Mouse (Mus musculus) midbrain, embryonic 12.5 days (tissue): ENCODE data around the gene Gm10447. TPM values are rescaled to one million over a fixed set of nuclear protein-coding genes. Genes with fewer than 3 reads are reported as not detected.

Source experiments
- ATAC-seq: fragments of 200-750 bp; cut with Nextera tagmentation; 2 replicates; pipeline ENCODE4 v1.8.0; 2017; ENCODE audit warnings: low read depth, moderate TSS enrichment, moderate library complexity; ENCODE audit not compliant: low FRiP score
- H3K27ac ChIP-seq: fragments of 300-500 bp; sonication (generic); replicated peaks from 2 replicates; pipeline ENCODE4 v1.5.1; 2016; ENCODE audit warnings: mild to moderate bottlenecking
- H3K27me3 ChIP-seq: fragments of 300-500 bp; sonication (generic); 2 replicates; pipeline ENCODE4 v1.6.1; 2016; ENCODE audit warnings: mild to moderate bottlenecking
- H3K36me3 ChIP-seq: fragments of 300-500 bp; sonication (generic); 2 replicates; pipeline ENCODE4 v1.6.1; 2016
- H3K4me1 ChIP-seq: fragments of 300-500 bp; sonication (generic); 2 replicates; pipeline ENCODE4 v1.6.1; 2016
- H3K4me2 ChIP-seq: fragments of 300-500 bp; sonication (generic); replicated peaks from 2 replicates; pipeline ENCODE4 v1.6.1; 2016; ENCODE audit warnings: mild to moderate bottlenecking, moderate library complexity
- H3K4me3 ChIP-seq: fragments of 300-500 bp; sonication (generic); 2 replicates; pipeline ENCODE4 v1.5.1; 2016; ENCODE audit warnings: mild to moderate bottlenecking
- H3K9ac ChIP-seq: fragments of 300-500 bp; sonication (generic); replicated peaks from 2 replicates; pipeline ENCODE4 v1.6.1; 2016; ENCODE audit warnings: mild to moderate bottlenecking, moderate library complexity
- H3K9me3 ChIP-seq: fragments of 300-500 bp; sonication (generic); 2 replicates; pipeline ENCODE4 v1.6.1; 2016; ENCODE audit warnings: mild to moderate bottlenecking
- WGBS: fragments of 180-500 bp; shearing (Covaris S2); methylation state at CpG from one replicate; pipeline ENCODE4 v1.1.7; 2016; 5-methylcytosine and 5-hydroxymethylcytosine counted together
- polyA plus RNA-seq: library from polyadenylated mRNA; unstranded; fragments of >200 nt; fragmentation: Nextera tagmentation; extraction: Ambion mirVana; gene quantifications from 2 replicates; pipeline ENCODE4 v1.2.1, GENCODE M21; 2016

Gene Gm10447
- polyA plus RNA-seq, result not detected in 2 replicates

DNA sequence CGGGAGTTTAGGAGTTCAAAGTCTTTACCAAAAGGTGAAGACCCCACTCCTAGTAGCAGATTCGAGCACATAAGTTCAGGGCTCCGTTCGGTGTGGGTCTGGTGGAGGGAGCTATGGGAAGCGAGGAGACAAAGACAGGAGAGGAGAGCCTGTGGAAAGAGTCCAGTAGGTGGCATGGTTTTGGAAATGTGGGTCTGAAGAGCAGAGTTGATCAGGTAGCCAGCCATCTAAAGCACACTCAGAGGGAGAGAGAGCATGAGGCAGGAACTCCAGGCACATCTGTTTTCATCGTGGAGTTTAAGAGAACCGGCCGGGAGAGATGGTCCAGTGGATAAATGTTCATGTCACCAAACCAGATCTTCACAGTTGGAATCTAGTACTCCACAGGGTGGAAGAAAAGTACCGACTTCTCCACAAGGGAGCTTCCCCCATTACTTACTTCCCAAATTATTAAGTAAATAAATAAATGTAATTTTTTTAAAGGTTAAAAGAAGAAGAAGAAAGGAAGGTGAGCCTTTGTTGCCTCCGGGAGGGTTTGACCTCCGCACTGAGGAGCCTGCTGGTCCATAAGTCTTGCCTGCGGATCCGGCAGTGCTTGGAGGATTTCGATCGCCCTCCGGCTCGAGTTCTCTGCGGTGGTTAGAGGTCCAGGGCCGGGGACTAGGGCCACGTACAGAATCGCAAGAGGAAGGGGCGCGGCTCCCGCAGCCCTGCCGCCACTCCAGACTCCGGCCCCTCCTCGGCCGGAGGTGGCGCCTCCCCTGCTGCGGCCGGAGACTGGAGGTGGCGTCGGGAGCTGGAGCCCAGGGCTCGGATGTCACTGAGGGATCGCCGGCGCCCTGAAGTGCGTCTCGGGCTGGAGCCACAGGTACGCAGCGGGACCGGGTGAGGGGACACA is at the start of gene Gm10447, which contains the start of gene Shroom1:
Gm10447 (minus strand) TSS at position 637 of the 898 bp plus-strand sequence.
Shroom1 (plus strand) TSS at position 732 of the 898 bp plus-strand sequence.
- Histone ChIP-seq H3K4me2 (peak within 1 kb of the TSS; percentile 81), H3K36me3 (no peaks in the 10 kb centered on the region), H3K4me3 (peak within 1 kb of the TSS; percentile 49), H3K9me3 (no peaks in the 10 kb centered on the region), H3K27ac (no peak within 1 kb of the TSS), H3K9ac (peak within 1 kb of the TSS; percentile 49), H3K27me3 (peaks cover 72% of the 10 kb centered on the region), H3K4me1 (peaks cover 8% of the 10 kb centered on the region; the same call in 1 of the 2 replicates)
- WGBS, result 5% methylated on average over 42 of the region's 42 CpGs
- ATAC-seq, result peak; percentile 41; the same call in 1 of the 2 replicates

DNA sequence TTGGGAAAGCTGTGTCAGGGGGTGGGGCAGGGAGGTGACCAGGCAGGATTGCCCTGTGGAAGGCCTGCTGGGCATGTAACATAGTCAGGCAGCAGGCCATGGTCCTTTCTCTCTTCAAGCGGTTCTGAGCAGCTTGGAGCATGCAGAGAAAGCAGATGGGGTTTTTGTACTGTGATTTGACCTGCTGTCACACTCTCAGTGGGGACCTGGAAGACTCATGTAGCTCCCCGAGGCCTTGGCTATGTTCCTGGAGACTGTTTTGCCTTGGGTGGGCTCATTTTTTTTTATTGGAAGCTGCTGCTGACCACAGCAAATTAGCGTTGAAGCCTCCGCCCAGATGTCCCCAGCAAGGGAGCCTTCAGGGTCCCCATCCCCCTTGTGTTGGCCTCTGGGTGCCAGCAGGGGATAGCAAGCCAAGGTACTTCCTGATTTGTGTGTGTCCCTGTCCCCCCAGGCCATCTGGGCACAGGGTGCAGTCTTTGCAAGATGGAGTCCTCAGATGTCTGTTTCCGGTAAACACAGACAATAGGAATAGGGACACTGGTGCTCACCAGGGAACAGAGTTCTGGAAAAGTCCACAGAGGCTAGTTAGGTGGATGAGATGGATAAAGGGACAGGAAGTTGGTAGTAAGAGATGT is 48.2 kb upstream of the Gm10447 start:
- Histone ChIP-seq H3K27me3 (peaks cover 39% of the 10 kb centered on the region), H3K36me3 (no peaks in the 10 kb centered on the region), H3K27ac (no peak overlapping the region), H3K9me3 (no peaks in the 10 kb centered on the region), H3K4me1 (peaks cover 8% of the 10 kb centered on the region), H3K9ac (no peak overlapping the region), H3K4me2 (no peak overlapping the region), H3K4me3 (no peak overlapping the region)
- WGBS, result 73% methylated on average over 5 of the region's 5 CpGs
- no peak for ATAC-seq

DNA sequence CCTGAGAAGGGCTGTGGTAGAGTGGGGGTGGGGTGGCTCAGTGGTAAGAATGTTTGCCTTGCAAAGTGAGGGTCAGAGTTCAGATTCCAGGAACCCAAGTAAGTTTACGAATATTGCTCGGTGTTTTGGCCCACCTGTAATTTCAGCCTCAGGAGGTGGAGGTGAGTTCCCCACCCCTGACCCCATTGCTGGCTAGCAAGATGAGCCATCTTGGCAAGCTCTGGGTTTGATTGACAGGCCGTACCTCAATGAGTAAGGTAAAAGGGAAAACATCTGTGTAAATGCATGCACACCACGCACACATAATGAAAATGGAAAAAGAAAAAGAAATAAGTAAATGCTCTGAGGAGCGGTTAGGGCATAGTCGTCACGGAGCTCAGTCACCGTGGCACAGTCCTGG is 47.5 kb upstream of the Gm10447 start:
- Histone ChIP-seq H3K4me1 (peaks cover 8% of the 10 kb centered on the region), H3K4me3 (no peak overlapping the region), H3K9me3 (no peaks in the 10 kb centered on the region), H3K27ac (no peak overlapping the region), H3K4me2 (no peak overlapping the region), H3K36me3 (no peaks in the 10 kb centered on the region), H3K9ac (no peak overlapping the region), H3K27me3 (peaks cover 44% of the 10 kb centered on the region)
- ATAC-seq, result no peak
- WGBS, result 87% methylated on average over 8 of the region's 8 CpGs

DNA sequence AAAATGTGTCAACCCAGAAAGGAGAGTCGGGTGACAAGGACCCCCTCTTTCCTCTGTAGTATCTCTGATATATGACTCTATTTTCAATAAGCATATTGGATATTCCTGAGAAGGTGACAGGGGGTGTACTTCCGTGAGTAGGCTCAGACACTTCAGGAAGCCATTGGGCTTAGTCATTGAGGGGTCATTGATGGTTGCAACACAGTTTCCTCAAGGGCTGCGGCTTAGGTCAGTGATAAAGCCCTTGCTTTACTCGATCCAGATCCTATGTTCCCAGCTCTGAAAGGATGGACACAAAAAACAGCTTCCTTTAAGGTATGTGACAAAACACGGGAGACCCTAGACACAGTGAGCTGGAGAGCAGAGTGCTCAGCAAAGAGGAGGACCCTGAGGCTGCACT is 46.8 kb upstream of the Gm10447 start:
- Histone ChIP-seq H3K27me3 (peaks cover 49% of the 10 kb centered on the region), H3K9me3 (no peaks in the 10 kb centered on the region), H3K36me3 (no peaks in the 10 kb centered on the region), H3K4me3 (no peak overlapping the region), H3K4me1 (peaks cover 8% of the 10 kb centered on the region), H3K9ac (no peak overlapping the region), H3K27ac (no peak overlapping the region), H3K4me2 (no peak overlapping the region)
- ATAC-seq, result no peak
- WGBS, result 90% methylated on average over 5 of the region's 5 CpGs

DNA sequence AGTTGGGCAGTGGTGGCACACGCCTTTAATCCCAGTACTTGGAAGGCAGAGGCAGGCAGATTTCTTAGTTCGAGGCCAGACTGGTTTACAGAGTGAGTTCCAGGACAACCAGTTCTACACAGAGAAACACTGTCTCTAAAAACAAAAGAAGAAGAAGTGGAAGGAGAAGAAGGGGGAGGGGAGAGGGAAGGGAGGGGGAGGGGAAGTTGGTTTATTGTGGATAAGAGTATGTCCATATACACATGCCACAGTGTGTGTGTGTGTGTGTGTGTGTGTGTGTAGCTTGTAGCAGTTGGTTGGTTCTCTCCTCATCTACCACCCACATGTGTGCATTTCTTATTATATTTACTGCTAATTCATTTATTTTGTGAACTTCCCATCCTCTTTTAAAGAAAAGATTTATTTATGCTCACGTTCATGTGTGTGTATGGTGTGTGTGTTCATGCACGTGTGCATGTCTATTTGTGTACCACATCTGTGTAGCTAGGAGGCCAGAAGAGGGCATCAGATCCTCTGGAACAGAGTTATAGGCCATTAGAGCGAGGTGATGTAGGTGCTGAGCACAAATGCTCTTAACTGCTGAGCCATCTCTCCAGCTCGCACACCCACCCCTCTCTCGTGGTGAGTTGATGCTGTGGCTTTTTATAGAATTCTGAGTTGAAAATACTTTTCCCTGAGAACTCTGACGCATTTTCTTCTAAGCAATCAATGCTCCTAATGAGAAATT is 45.3 kb upstream of the Gm10447 start:
- ATAC-seq, result no peak
- no peak overlapping the region for H3K4me2 ChIP-seq
- H3K9me3 ChIP-seq, result no peaks in the 10 kb centered on the region
- peaks cover 8% of the 10 kb centered on the region for H3K4me1 ChIP-seq
- no peak overlapping the region for H3K4me3 ChIP-seq
- H3K27me3 ChIP-seq, result peaks cover 63% of the 10 kb centered on the region
- 83% methylated on average over 8 of the region's 8 CpGs for WGBS
- H3K9ac ChIP-seq, result no peak overlapping the region
- H3K36me3 ChIP-seq, result no peaks in the 10 kb centered on the region
- no peak overlapping the region for H3K27ac ChIP-seq

GRCm38 (mm10) chr11:53500569-53500968 is 43.7 kb upstream of the Gm10447 start:
- Histone ChIP-seq H3K27ac (no peak overlapping the region), H3K9ac (no peak overlapping the region), H3K4me3 (no peak overlapping the region), H3K4me2 (no peak overlapping the region; the same call in 1 of the 2 replicates), H3K36me3 (no peaks in the 10 kb centered on the region), H3K27me3 (peaks cover 77% of the 10 kb centered on the region), H3K4me1 (peaks cover 15% of the 10 kb centered on the region), H3K9me3 (no peaks in the 10 kb centered on the region)
- 10% methylated on average over 11 of the region's 11 CpGs for WGBS
- no peak for ATAC-seq

DNA sequence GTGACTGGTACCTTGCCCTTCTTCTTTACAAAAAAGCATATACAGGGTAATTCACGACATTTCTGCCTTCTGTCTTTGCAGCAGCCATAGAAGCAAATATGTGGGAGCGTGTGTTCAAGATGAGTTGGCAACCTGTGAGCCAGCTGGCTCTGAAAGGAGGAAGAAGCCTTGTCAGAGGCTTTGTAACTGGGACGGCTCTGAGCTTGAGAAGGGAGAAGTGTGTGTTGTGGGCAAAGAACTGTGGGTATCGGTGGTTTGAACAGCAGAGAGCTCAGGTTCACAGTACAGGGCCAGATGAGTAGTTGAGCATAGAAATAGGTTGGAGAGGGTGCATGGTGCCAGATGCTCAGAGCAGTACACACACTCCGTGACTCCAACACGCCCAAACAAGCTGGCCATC is 40.0 kb upstream of the Gm10447 start:
- Histone ChIP-seq H3K4me1 (peaks cover 38% of the 10 kb centered on the region), H3K9me3 (no peaks in the 10 kb centered on the region), H3K4me2 (no peak overlapping the region), H3K9ac (no peak overlapping the region), H3K27ac (no peak overlapping the region), H3K36me3 (no peaks in the 10 kb centered on the region), H3K4me3 (no peak overlapping the region), H3K27me3 (peaks cover 75% of the 10 kb centered on the region)
- WGBS, result 81% methylated on average over 6 of the region's 6 CpGs
- ATAC-seq, result no peak

GRCm38 (mm10) chr11:53495417-53495816 is 38.5 kb upstream of the Gm10447 start:
- 0 out of 2 replicates have a peak overlapping the region, but pooled peaks have one; percentile 10 for H3K27ac ChIP-seq
- H3K4me3 ChIP-seq, result no peak overlapping the region
- WGBS, result 22% methylated on average over 6 of the region's 6 CpGs
- no peak for ATAC-seq
- H3K9ac ChIP-seq, result no peak overlapping the region
- H3K27me3 ChIP-seq, result peaks cover 69% of the 10 kb centered on the region
- H3K9me3 ChIP-seq, result no peaks in the 10 kb centered on the region
- peaks cover 38% of the 10 kb centered on the region for H3K4me1 ChIP-seq
- no peaks in the 10 kb centered on the region for H3K36me3 ChIP-seq
- H3K4me2 ChIP-seq, result no peak overlapping the region

DNA sequence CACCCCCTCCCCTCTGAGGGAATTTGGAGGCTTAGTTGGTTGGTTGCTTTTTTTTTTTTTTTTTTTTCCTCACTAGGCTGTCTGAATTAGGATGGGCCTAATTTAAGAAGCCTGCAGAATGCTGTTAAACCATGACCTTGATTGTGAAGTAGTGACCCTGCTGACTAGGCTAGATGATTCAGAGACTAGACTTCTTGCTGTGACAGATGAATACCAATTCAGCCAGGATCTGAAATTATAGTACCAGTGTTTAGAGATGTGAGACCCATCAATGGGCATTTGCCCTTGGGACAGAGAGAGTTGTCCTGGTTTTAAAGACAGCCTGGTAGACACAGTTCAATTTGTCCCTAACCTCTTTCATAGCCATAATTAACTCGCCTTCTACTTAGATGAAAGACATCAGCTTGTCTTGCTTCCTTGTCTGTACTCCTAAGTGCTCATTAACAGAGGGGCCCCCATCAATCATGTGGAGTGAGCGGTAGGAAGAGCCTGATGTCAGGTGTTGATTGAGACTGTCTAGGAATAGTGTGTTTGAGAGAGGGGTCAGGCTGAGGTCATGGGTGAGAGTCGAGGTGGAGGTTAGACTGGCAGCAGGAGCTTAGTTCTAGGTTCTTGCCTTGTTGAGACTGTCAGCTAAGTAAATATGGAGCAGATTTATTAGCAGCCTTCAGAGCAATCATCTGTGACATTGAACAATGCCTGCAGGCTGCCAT is 36.5 kb upstream of the Gm10447 start:
- no peak for ATAC-seq
- H3K4me1 ChIP-seq, result peaks cover 38% of the 10 kb centered on the region
- peaks cover 69% of the 10 kb centered on the region for H3K27me3 ChIP-seq

GRCm38 (mm10) chr11:53491954-53492401 is 35.1 kb upstream of the Gm10447 start:
- peaks cover 44% of the 10 kb centered on the region for H3K4me1 ChIP-seq
- H3K27me3 ChIP-seq, result peaks cover 69% of the 10 kb centered on the region
- no peak overlapping the region for H3K4me3 ChIP-seq
- no peak overlapping the region for H3K9ac ChIP-seq
- no peaks in the 10 kb centered on the region for H3K36me3 ChIP-seq
- peak overlapping the region; percentile 25; the same call in 1 of the 2 replicates for H3K27ac ChIP-seq
- H3K4me2 ChIP-seq, result peak overlapping the region; percentile 26; the same call in 1 of the 2 replicates
- H3K9me3 ChIP-seq, result no peaks in the 10 kb centered on the region
- ATAC-seq, result peak; percentile 80
- 7% methylated on average over 8 of the region's 8 CpGs for WGBS

More for the DNA sequence above, 36.5 kb upstream of the Gm10447 start:
- no peak overlapping the region for H3K4me3 ChIP-seq
- no peaks in the 10 kb centered on the region for H3K9me3 ChIP-seq
- no peak overlapping the region for H3K4me2 ChIP-seq
- no peak overlapping the region for H3K9ac ChIP-seq
- H3K36me3 ChIP-seq, result no peaks in the 10 kb centered on the region
- 30% methylated on average over 3 of the region's 3 CpGs for WGBS
- H3K27ac ChIP-seq, result no peak overlapping the region

DNA sequence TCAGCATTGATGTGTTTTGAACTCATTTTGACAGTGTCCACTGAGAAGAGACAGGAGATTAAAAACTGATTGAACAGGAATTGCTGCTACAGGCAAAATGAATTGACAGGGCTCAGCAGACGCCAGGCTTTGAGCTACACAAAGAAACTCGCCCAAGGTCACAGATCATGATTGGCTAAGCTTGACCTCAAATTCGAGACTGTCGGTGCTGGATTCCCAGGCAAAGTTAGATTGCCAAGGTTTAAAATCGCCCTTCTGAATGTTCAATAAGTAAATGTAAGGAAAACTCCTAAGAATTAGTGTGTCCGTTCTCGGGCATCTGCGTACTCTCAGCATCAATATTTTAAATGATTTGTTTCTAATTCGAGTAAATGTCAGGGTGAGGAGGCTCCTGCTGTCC is 32.5 kb upstream of the Gm10447 start:
- Histone ChIP-seq H3K4me1 (peaks cover 33% of the 10 kb centered on the region), H3K27me3 (peaks cover 70% of the 10 kb centered on the region), H3K9ac (no peak overlapping the region), H3K4me3 (no peak overlapping the region), H3K36me3 (no peaks in the 10 kb centered on the region), H3K9me3 (no peaks in the 10 kb centered on the region), H3K4me2 (no peak overlapping the region), H3K27ac (no peak overlapping the region)
- ATAC-seq, result no peak
- WGBS, result 46% methylated on average over 9 of the region's 9 CpGs
